Mouse (Mus musculus) c-Kit-positive CD71-positive TER-119-negative erythroid progenitor cells, embryonic 14.5 days (primary cell): ENCODE results near the gene 5730507C01Rik.
"Not testable (repeated sequence)": the region's sequence is repeated elsewhere in the genome, so short reads cannot be mapped to it uniquely, and the experiment has no call there.

Experiments used
- DNase-seq: peaks from one replicate; pipeline ENCODE4 v3.0.0-alpha.2; 2013; ENCODE audit warnings: low read depth

The 5730507C01Rik gene

GRCm38 (mm10) chr12:18514171-18514570 lies at the start of gene 5730507C01Rik:
TSS of gene 5730507C01Rik (plus strand) at chr12:18514510.
- no peak for DNase-seq

- not testable (repeated sequence) for DNase-seq
Measured at GRCm38 (mm10) chr12:18514616-18515015, 306 bp downstream of the 5730507C01Rik start.

- DNase-seq: not testable (repeated sequence)
Measured at GRCm38 (mm10) chr12:18515077-18515476, 767 bp downstream of the 5730507C01Rik start.
